Mouse (Mus musculus) heart, embryonic 16.5 days (tissue): ENCODE results near the gene Ifitm10. TPM values are rescaled to one million over a fixed set of nuclear protein-coding genes. Genes with fewer than 3 reads are reported as not detected.

Experiments
- ATAC-seq: fragments of 200-750 bp; cut with Nextera tagmentation; replicated peaks from 2 replicates; pipeline ENCODE4 v1.8.0; 2017; ENCODE audit warnings: moderate number of reproducible peaks; ENCODE audit not compliant: insufficient read depth, low FRiP score; ENCODE audit errors: extremely low read depth
- H3K27ac ChIP-seq: fragments of 300-500 bp; sonication (generic); 2 replicates; pipeline ENCODE4 v1.5.1; 2014; ENCODE audit warnings: mild to moderate bottlenecking, low read length, control low read depth, moderate library complexity
- H3K27me3 ChIP-seq: fragments of 300-500 bp; sonication (generic); 2 replicates; pipeline ENCODE4 v1.6.1; 2014; ENCODE audit warnings: low read length, mixed read lengths; ENCODE audit not compliant: control insufficient read depth, insufficient read depth
- H3K36me3 ChIP-seq: fragments of 300-500 bp; sonication (generic); 2 replicates; pipeline ENCODE4 v1.6.1; 2014; ENCODE audit not compliant: control insufficient read depth, insufficient read depth
- H3K4me1 ChIP-seq: fragments of 300-500 bp; sonication (generic); 2 replicates; pipeline ENCODE4 v1.6.1; 2014; ENCODE audit warnings: low read length, mixed read lengths; ENCODE audit not compliant: control insufficient read depth, insufficient read depth
- H3K4me2 ChIP-seq: fragments of 300-500 bp; sonication (generic); 2 replicates; pipeline ENCODE4 v1.6.1; 2014; ENCODE audit warnings: low read depth, mild to moderate bottlenecking, control low read depth, low read length
- H3K4me3 ChIP-seq: fragments of 300-500 bp; sonication (generic); 2 replicates; pipeline ENCODE4 v1.5.1; 2014; ENCODE audit warnings: mild to moderate bottlenecking, control low read depth, low read length
- H3K9ac ChIP-seq: fragments of 300-500 bp; sonication (generic); 2 replicates; pipeline ENCODE4 v1.6.1; 2014; ENCODE audit warnings: low read length, control low read depth
- H3K9me3 ChIP-seq: fragments of 300-500 bp; sonication (generic); replicated peaks from 2 replicates; pipeline ENCODE4 v1.6.1; 2016; ENCODE audit warnings: low read length; ENCODE audit not compliant: control insufficient read depth
- WGBS: fragments of 180-500 bp; shearing (Covaris S2); extraction: QIAGEN DNeasy Blood & Tissue Kit; methylation state at CpG from one replicate; pipeline ENCODE4 v1.1.7; 2014; 5-methylcytosine and 5-hydroxymethylcytosine counted together
- polyA plus RNA-seq: library from polyadenylated mRNA; unstranded; fragments of >200 nt; fragmentation: Nextera tagmentation; extraction: Ambion mirVana; gene quantifications from 2 replicates; pipeline ENCODE4 v1.2.1, GENCODE M21; 2015

The Ifitm10 gene
- 4.8 and 4.9 TPM in 2 replicates for polyA plus RNA-seq

GRCm38 (mm10) chr7:142373641-142374412, at the start of gene Ifitm10:
Ifitm10 (minus strand) TSS chr7:142373753.
- Histone ChIP-seq H3K36me3 (peaks cover 24% of the 10 kb centered on the region), H3K9me3 (no peaks in the 10 kb centered on the region), H3K4me3 (no peak within 1 kb of the TSS; the same call in 1 of the 2 replicates), H3K9ac (peak within 1 kb of the TSS; percentile 20; the same call in 1 of the 2 replicates), H3K4me2 (peak within 1 kb of the TSS; percentile 95; the same call in 1 of the 2 replicates), H3K4me1 (peaks cover 13% of the 10 kb centered on the region), H3K27ac (peak within 1 kb of the TSS; percentile 41), H3K27me3 (0 out of 2 replicates have a peak, but pooled peaks cover 4% of the 10 kb centered on the region)
- ATAC-seq = no peak
- WGBS = 76% methylated on average over 8 of the region's 8 CpGs

DNA sequence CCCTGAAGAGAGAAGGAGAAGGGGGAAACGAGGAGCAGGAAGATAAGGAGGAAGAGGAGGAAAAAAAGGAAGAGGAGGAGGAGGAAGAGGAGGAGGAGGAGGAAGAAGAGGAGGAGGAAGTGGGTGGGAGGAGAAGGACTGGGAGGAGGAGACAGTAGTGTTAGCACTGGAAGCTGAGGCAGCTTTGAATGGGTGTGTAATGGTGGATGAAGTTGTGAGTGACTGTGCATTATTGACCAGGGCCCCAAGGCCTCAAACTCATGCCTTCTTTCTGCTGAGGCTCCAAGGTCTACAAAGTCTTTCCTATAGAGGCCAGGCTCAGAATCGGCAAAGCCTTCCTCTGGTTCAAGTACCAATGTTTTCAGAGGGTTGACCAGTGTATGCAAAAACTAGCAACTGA, 48.3 kb upstream of the Ifitm10 start:
- no peak overlapping the region for H3K27ac ChIP-seq
- H3K27me3 ChIP-seq = no peaks in the 10 kb centered on the region
- H3K4me1 ChIP-seq = no peaks in the 10 kb centered on the region
- ATAC-seq = no peak
- H3K9me3 ChIP-seq = no peaks in the 10 kb centered on the region
- no peak overlapping the region for H3K4me2 ChIP-seq
- no peaks in the 10 kb centered on the region for H3K36me3 ChIP-seq
- H3K4me3 ChIP-seq = no peak overlapping the region
- H3K9ac ChIP-seq = no peak overlapping the region
- WGBS = 58% methylated on average over 2 of the region's 2 CpGs

- Histone ChIP-seq H3K27me3 (no peaks in the 10 kb centered on the region), H3K9ac (no peak overlapping the region), H3K36me3 (no peaks in the 10 kb centered on the region), H3K27ac (no peak overlapping the region), H3K9me3 (no peaks in the 10 kb centered on the region), H3K4me3 (no peak overlapping the region), H3K4me1 (no peaks in the 10 kb centered on the region), H3K4me2 (no peak overlapping the region)
- ATAC-seq = no peak
- 75% methylated on average over 5 of the region's 5 CpGs for WGBS
Observed at GRCm38 (mm10) chr7:142419887-142420286, 46.3 kb upstream of the Ifitm10 start.

GRCm38 (mm10) chr7:142418679-142419078, 45.1 kb upstream of the Ifitm10 start:
- Histone ChIP-seq H3K36me3 (no peaks in the 10 kb centered on the region), H3K4me2 (no peak overlapping the region), H3K9me3 (no peaks in the 10 kb centered on the region), H3K4me1 (no peaks in the 10 kb centered on the region), H3K9ac (no peak overlapping the region), H3K27ac (no peak overlapping the region), H3K4me3 (no peak overlapping the region), H3K27me3 (no peaks in the 10 kb centered on the region)
- ATAC-seq = no peak
- 90% methylated on average over 8 of the region's 8 CpGs for WGBS

GRCm38 (mm10) chr7:142418027-142418426, 44.5 kb upstream of the Ifitm10 start:
- WGBS = 73% methylated on average over 2 of the region's 2 CpGs
- H3K27me3 ChIP-seq = no peaks in the 10 kb centered on the region
- peak; percentile 45; the same call in 1 of the 2 replicates for ATAC-seq
- H3K36me3 ChIP-seq = no peaks in the 10 kb centered on the region
- H3K9ac ChIP-seq = no peak overlapping the region
- H3K27ac ChIP-seq = no peak overlapping the region
- no peak overlapping the region for H3K4me2 ChIP-seq
- no peaks in the 10 kb centered on the region for H3K9me3 ChIP-seq
- H3K4me3 ChIP-seq = no peak overlapping the region
- no peaks in the 10 kb centered on the region for H3K4me1 ChIP-seq

- Histone ChIP-seq H3K27me3 (no peaks in the 10 kb centered on the region), H3K9me3 (no peaks in the 10 kb centered on the region), H3K9ac (no peak overlapping the region), H3K4me2 (no peak overlapping the region), H3K4me3 (no peak overlapping the region), H3K4me1 (no peaks in the 10 kb centered on the region), H3K27ac (no peak overlapping the region), H3K36me3 (no peaks in the 10 kb centered on the region)
- ATAC-seq = no peak
- whole genome bisulfite sequencing = 62% methylated on average over 3 of the region's 3 CpGs
Observed at GRCm38 (mm10) chr7:142416225-142416624, 42.7 kb upstream of the Ifitm10 start.

DNA sequence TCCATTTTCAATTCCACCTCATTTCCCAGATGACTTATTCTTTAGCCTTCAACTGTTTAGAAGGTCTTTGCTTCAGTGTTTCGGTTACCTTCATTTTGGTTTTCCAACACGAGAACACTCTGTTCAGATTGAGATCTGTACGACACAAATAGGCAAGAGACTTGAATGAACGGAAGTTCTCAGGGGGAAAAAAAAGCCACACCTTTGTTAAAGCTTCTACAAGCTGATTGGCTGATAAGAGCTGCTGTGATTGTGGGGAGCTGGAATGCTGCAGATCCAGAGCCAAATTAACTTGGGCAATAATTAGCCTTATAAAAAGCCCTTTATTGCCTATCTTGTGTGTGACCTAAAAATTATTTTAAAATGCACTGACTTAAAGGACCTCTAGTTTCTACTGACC, 41.8 kb upstream of the Ifitm10 start:
- H3K9ac ChIP-seq = no peak overlapping the region
- peaks cover 3% of the 10 kb centered on the region; the same call in 1 of the 2 replicates for H3K9me3 ChIP-seq
- H3K27ac ChIP-seq = no peak overlapping the region
- 50% methylated on average over 4 of the region's 4 CpGs for WGBS
- no peaks in the 10 kb centered on the region for H3K4me1 ChIP-seq
- H3K4me2 ChIP-seq = no peak overlapping the region
- H3K27me3 ChIP-seq = no peaks in the 10 kb centered on the region
- H3K36me3 ChIP-seq = no peaks in the 10 kb centered on the region
- ATAC-seq = no peak
- H3K4me3 ChIP-seq = no peak overlapping the region

- Histone ChIP-seq H3K36me3 (no peaks in the 10 kb centered on the region), H3K4me3 (no peak overlapping the region), H3K4me2 (no peak overlapping the region), H3K27ac (no peak overlapping the region), H3K27me3 (no peaks in the 10 kb centered on the region), H3K9ac (no peak overlapping the region), H3K9me3 (peaks cover 3% of the 10 kb centered on the region; the same call in 1 of the 2 replicates), H3K4me1 (no peaks in the 10 kb centered on the region)
- ATAC-seq = no peak
- WGBS = 72% methylated on average over 6 of the region's 6 CpGs
Observed at GRCm38 (mm10) chr7:142413285-142413684, 39.7 kb upstream of the Ifitm10 start.

DNA sequence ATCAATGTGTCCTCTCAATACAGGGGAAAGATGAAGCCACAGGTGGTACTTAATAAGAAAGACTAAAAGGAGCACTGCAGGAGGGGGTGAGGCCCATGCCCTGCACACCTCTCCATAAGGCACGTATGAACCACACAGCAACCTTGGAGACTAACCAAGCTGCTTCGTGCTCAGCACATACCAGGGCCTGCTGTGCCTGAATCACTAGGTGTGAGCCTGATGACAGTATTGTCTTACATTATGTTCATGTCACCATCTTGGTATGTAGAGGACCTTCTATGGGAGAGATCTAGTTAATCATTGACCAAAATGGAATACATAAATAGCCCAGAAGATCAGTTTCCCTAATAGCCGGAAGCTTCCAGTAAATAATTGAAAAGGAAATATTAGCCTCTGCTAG, 36.0 kb upstream of the Ifitm10 start:
- WGBS = 70% methylated on average over 3 of the region's 3 CpGs
- Histone ChIP-seq H3K4me2 (no peak overlapping the region), H3K4me3 (no peak overlapping the region), H3K9me3 (peaks cover 3% of the 10 kb centered on the region; the same call in 1 of the 2 replicates), H3K9ac (no peak overlapping the region), H3K4me1 (no peaks in the 10 kb centered on the region), H3K36me3 (no peaks in the 10 kb centered on the region), H3K27ac (no peak overlapping the region), H3K27me3 (no peaks in the 10 kb centered on the region)
- no peak for ATAC-seq
